Mouse (Mus musculus) limb, embryonic 13.5 days (tissue): Measurements from ENCODE around the gene Gsta1. TPM values are rescaled to one million over a fixed set of nuclear protein-coding genes. Genes with fewer than 3 reads are reported as not detected.
"Not testable (repeated sequence)": the region's sequence is repeated elsewhere in the genome, so short reads cannot be mapped to it uniquely, and the experiment has no call there.

Source experiments
- ATAC-seq: fragments of 200-750 bp; cut with Nextera tagmentation; 2 replicates; pipeline ENCODE4 v1.8.0; 2017; ENCODE audit warnings: low read depth, moderate number of reproducible peaks, moderate TSS enrichment; ENCODE audit not compliant: low FRiP score
- H3K27ac ChIP-seq: fragments of 300-500 bp; sonication (generic); 2 replicates; pipeline ENCODE4 v1.5.1; 2015; ENCODE audit warnings: inconsistent platforms, mild to moderate bottlenecking, moderate library complexity
- H3K27me3 ChIP-seq: fragments of 300-500 bp; sonication (generic); 2 replicates; pipeline ENCODE4 v1.6.1; 2015; ENCODE audit warnings: mild to moderate bottlenecking, inconsistent platforms
- H3K36me3 ChIP-seq: fragments of 300-500 bp; sonication (generic); 2 replicates; pipeline ENCODE4 v1.6.1; 2015; ENCODE audit warnings: inconsistent platforms, mild to moderate bottlenecking, moderate library complexity
- H3K4me1 ChIP-seq: fragments of 300-500 bp; sonication (generic); 2 replicates; pipeline ENCODE4 v1.6.1; 2015; ENCODE audit warnings: inconsistent platforms
- H3K4me2 ChIP-seq: fragments of 300-500 bp; sonication (generic); replicated peaks from 2 replicates; pipeline ENCODE4 v1.6.1; 2015; ENCODE audit warnings: inconsistent platforms, mild to moderate bottlenecking, moderate library complexity
- H3K4me3 ChIP-seq: fragments of 300-500 bp; sonication (generic); 2 replicates; pipeline ENCODE4 v1.5.1; 2015; ENCODE audit warnings: moderate library complexity, mild to moderate bottlenecking, inconsistent platforms
- H3K9ac ChIP-seq: fragments of 300-500 bp; sonication (generic); 2 replicates; pipeline ENCODE4 v1.6.1; 2015; ENCODE audit warnings: mild to moderate bottlenecking, inconsistent platforms
- H3K9me3 ChIP-seq: fragments of 300-500 bp; sonication (generic); 2 replicates; pipeline ENCODE4 v1.6.1; 2016; ENCODE audit warnings: inconsistent platforms
- WGBS: fragments of 180-500 bp; shearing (Covaris S2); methylation state at CpG from one replicate; pipeline ENCODE4 v1.1.7; 2015; 5-methylcytosine and 5-hydroxymethylcytosine counted together
- polyA plus RNA-seq: library from polyadenylated mRNA; unstranded; fragments of >200 nt; fragmentation: Nextera tagmentation; extraction: Ambion mirVana; gene quantifications from 2 replicates; pipeline ENCODE4 v1.2.1, GENCODE M21; 2015

Gene Gsta1
- polyA plus RNA-seq, 1 experiment from 2014 or later = not detected

GRCm38 (mm10) chr9:78256914-78257313, 26.5 kb downstream of the Gsta1 start, which contains the start of gene Gm3776:
Gm3776 (plus strand) TSS chr9:78257129.
- not testable (repeated sequence) for H3K9ac ChIP-seq, H3K27me3 ChIP-seq, H3K4me3 ChIP-seq, H3K9me3 ChIP-seq, H3K27ac ChIP-seq, ATAC-seq, H3K36me3 ChIP-seq, H3K4me2 ChIP-seq, H3K4me1 ChIP-seq
- WGBS = 69% methylated on average over 2 of the region's 3 CpGs

- not testable (repeated sequence) for H3K9ac ChIP-seq, H3K4me1 ChIP-seq, H3K36me3 ChIP-seq, ATAC-seq, H3K9me3 ChIP-seq, H3K27ac ChIP-seq, H3K27me3 ChIP-seq, H3K4me3 ChIP-seq, H3K4me2 ChIP-seq
- WGBS = 0% methylated on average over 1 of the region's 6 CpGs
Observed at GRCm38 (mm10) chr9:78259688-78260087, 29.2 kb downstream of the Gsta1 start.

GRCm38 (mm10) chr9:78270945-78271344, 40.5 kb downstream of the Gsta1 start:
- WGBS = 85% methylated on average over 3 of the region's 3 CpGs
- not testable (repeated sequence) for H3K27ac ChIP-seq

GRCm38 (mm10) chr9:78282002-78282711, 51.7 kb downstream of the Gsta1 start:
- H3K27ac ChIP-seq, H3K4me3 ChIP-seq, H3K27me3 ChIP-seq, ATAC-seq, H3K4me1 ChIP-seq, H3K4me2 ChIP-seq, H3K9ac ChIP-seq, H3K9me3 ChIP-seq, H3K36me3 ChIP-seq: not testable (repeated sequence)
- 83% methylated on average over 4 of the region's 4 CpGs for WGBS

More at GRCm38 (mm10) chr9:78270945-78271344, 40.5 kb downstream of the Gsta1 start:
- not testable (repeated sequence) for H3K4me1 ChIP-seq, H3K36me3 ChIP-seq, H3K27me3 ChIP-seq, H3K4me2 ChIP-seq, ATAC-seq, H3K4me3 ChIP-seq, H3K9ac ChIP-seq, H3K9me3 ChIP-seq

GRCm38 (mm10) chr9:78289063-78289462, 58.6 kb downstream of the Gsta1 start:
- not testable (repeated sequence) for H3K9me3 ChIP-seq, H3K36me3 ChIP-seq, H3K4me1 ChIP-seq, H3K27me3 ChIP-seq, ATAC-seq, H3K9ac ChIP-seq, H3K4me2 ChIP-seq, H3K4me3 ChIP-seq, H3K27ac ChIP-seq
- 78% methylated on average over 1 of the region's 1 CpGs for WGBS

GRCm38 (mm10) chr9:78289723-78290122, 59.3 kb downstream of the Gsta1 start, which contains the start of gene Gm10639:
Gm10639 (plus strand) TSS chr9:78289923.
- H3K9me3 ChIP-seq, H3K4me3 ChIP-seq, H3K36me3 ChIP-seq, ATAC-seq, H3K4me2 ChIP-seq, H3K27ac ChIP-seq, H3K4me1 ChIP-seq, H3K27me3 ChIP-seq, H3K9ac ChIP-seq: not testable (repeated sequence)
- WGBS = 83% methylated on average over 3 of the region's 3 CpGs

Other genes with a start within 250 kb of the Gsta1 start
- gene Gcm1, start 178.7 kb upstream of the Gsta1 start, polyA plus RNA-seq = not detected in 2 replicates
- 36.8 and 39.4 TPM in 2 replicates for gene Fbxo9, start 121.6 kb upstream of the Gsta1 start, polyA plus RNA-seq
- 32.1 and 33.9 TPM in 2 replicates for gene Ick, start 121.5 kb upstream of the Gsta1 start, polyA plus RNA-seq
- 105 and 113 TPM in 2 replicates for gene Gsta4, start 47.9 kb upstream of the Gsta1 start, polyA plus RNA-seq
- gene Gm3776, start 26.5 kb downstream of the Gsta1 start, polyA plus RNA-seq = not detected in 2 replicates
- not detected in 2 replicates for gene Gm10639, start 59.3 kb downstream of the Gsta1 start, polyA plus RNA-seq
- gene Omt2a, start 84.1 kb downstream of the Gsta1 start, polyA plus RNA-seq = not detected in 2 replicates
- gene Omt2b, start 96.9 kb downstream of the Gsta1 start, polyA plus RNA-seq = not detected in 2 replicates
- gene Gsta2, start 125.1 kb downstream of the Gsta1 start, polyA plus RNA-seq = 0.46 and 0.55 TPM in 2 replicates
- 0.33 and 0.50 TPM in 2 replicates for gene Dppa5a, start 137.5 kb downstream of the Gsta1 start, polyA plus RNA-seq
- gene Ooep, start 148.1 kb downstream of the Gsta1 start, polyA plus RNA-seq = 3.8 TPM in 2 replicates
- gene Ddx43, start 165.1 kb downstream of the Gsta1 start, polyA plus RNA-seq = 0.40 and 0.46 TPM in 2 replicates
- 2.5 and 2.6 TPM in 2 replicates for gene Cgas, start 212.6 kb downstream of the Gsta1 start, polyA plus RNA-seq
- gene Mto1, start 217.6 kb downstream of the Gsta1 start, polyA plus RNA-seq = 21.1 and 23.6 TPM in 2 replicates
- gene Gm17324, start 218.1 kb downstream of the Gsta1 start, polyA plus RNA-seq = 0.27 and 0.28 TPM in 2 replicates